Mouse (Mus musculus): ENCODE results near the gene Trp53i11. TPM values are rescaled to one million over a fixed set of nuclear protein-coding genes. Genes with fewer than 3 reads are reported as not detected.

The Trp53i11 gene
- polyA plus RNA-seq, 1 experiment from 2014 or later, result 90.5 TPM

GRCm38 (mm10) chr2:93175721-93176120, 11.6 kb upstream of the Trp53i11 start:
- no peak for ATAC-seq (replicated peaks)
- 65% methylated on average over 2 of the region's 2 CpGs for WGBS
- H3K4me2 ChIP-seq (replicated peaks), result no peak overlapping the region
- peaks cover 74% of the 10 kb centered on the region for H3K4me1 ChIP-seq
- no peak overlapping the region for H3K4me3 ChIP-seq
- H3K9ac ChIP-seq (replicated peaks), result no peak overlapping the region
- no peaks in the 10 kb centered on the region for H3K9me3 ChIP-seq
- no peaks in the 10 kb centered on the region for H3K27me3 ChIP-seq
- no peaks in the 10 kb centered on the region for H3K36me3 ChIP-seq
- peak overlapping the region; percentile 86; the same call in 1 of the 2 replicates for H3K27ac ChIP-seq (replicated peaks)

GRCm38 (mm10) chr2:93176193-93176798, 11.1 kb upstream of the Trp53i11 start:
- Histone ChIP-seq H3K9me3 (no peaks in the 10 kb centered on the region), H3K4me1 (peaks cover 68% of the 10 kb centered on the region), H3K4me2 (replicated peaks) (0 out of 2 replicates have a peak overlapping the region, but pooled peaks have one; percentile 35), H3K27me3 (no peaks in the 10 kb centered on the region), H3K9ac (replicated peaks) (no peak overlapping the region), H3K27ac (replicated peaks) (peak overlapping the region; percentile 86), H3K36me3 (no peaks in the 10 kb centered on the region), H3K4me3 (no peak overlapping the region)
- ATAC-seq (replicated peaks), result peak; percentile 1; the same call in 1 of the 2 replicates
- 14% methylated on average over 4 of the region's 4 CpGs for WGBS

- ATAC-seq (replicated peaks), result peak; percentile 69
- H3K27me3 ChIP-seq, result no peaks in the 10 kb centered on the region
- H3K27ac ChIP-seq (replicated peaks), result peak overlapping the region; percentile 86
- 3% methylated on average over 17 of the region's 17 CpGs for WGBS
- H3K4me1 ChIP-seq, result peaks cover 61% of the 10 kb centered on the region
- 0 out of 2 replicates have a peak overlapping the region, but pooled peaks have one; percentile 20 for H3K9ac ChIP-seq (replicated peaks)
- no peaks in the 10 kb centered on the region for H3K36me3 ChIP-seq
- H3K4me2 ChIP-seq (replicated peaks), result peak overlapping the region; percentile 35
- H3K9me3 ChIP-seq, result no peaks in the 10 kb centered on the region
- H3K4me3 ChIP-seq, result no peak overlapping the region
Measured at GRCm38 (mm10) chr2:93176871-93177667, 10.3 kb upstream of the Trp53i11 start.

GRCm38 (mm10) chr2:93177668-93178312, 9.6 kb upstream of the Trp53i11 start:
- no peaks in the 10 kb centered on the region for H3K9me3 ChIP-seq
- no peak overlapping the region for H3K9ac ChIP-seq (replicated peaks)
- no peak overlapping the region for H3K4me3 ChIP-seq
- H3K36me3 ChIP-seq, result no peaks in the 10 kb centered on the region
- no peaks in the 10 kb centered on the region for H3K27me3 ChIP-seq
- ATAC-seq (replicated peaks), result peak; percentile 36
- H3K27ac ChIP-seq (replicated peaks), result peak overlapping the region; percentile 86
- WGBS, result 68% methylated on average over 20 of the region's 20 CpGs
- peaks cover 61% of the 10 kb centered on the region for H3K4me1 ChIP-seq
- no peak overlapping the region for H3K4me2 ChIP-seq (replicated peaks)

GRCm38 (mm10) chr2:93178313-93178677, 9.1 kb upstream of the Trp53i11 start:
- Histone ChIP-seq H3K27me3 (no peaks in the 10 kb centered on the region), H3K4me3 (no peak overlapping the region), H3K36me3 (no peaks in the 10 kb centered on the region), H3K9ac (replicated peaks) (no peak overlapping the region), H3K9me3 (no peaks in the 10 kb centered on the region), H3K4me1 (peaks cover 61% of the 10 kb centered on the region), H3K27ac (replicated peaks) (peak overlapping the region; percentile 86), H3K4me2 (replicated peaks) (no peak overlapping the region)
- 69% methylated on average over 4 of the region's 4 CpGs for WGBS
- ATAC-seq (replicated peaks), result no peak

- H3K4me3 ChIP-seq, result no peak overlapping the region
- no peak overlapping the region for H3K4me2 ChIP-seq (replicated peaks)
- H3K27me3 ChIP-seq, result no peaks in the 10 kb centered on the region
- H3K27ac ChIP-seq (replicated peaks), result peak overlapping the region; percentile 62; the same call in 1 of the 2 replicates
- 59% methylated on average over 5 of the region's 5 CpGs for whole genome bisulfite sequencing
- H3K9ac ChIP-seq (replicated peaks), result peak overlapping the region; percentile 63
- no peaks in the 10 kb centered on the region for H3K9me3 ChIP-seq
- H3K36me3 ChIP-seq, result no peaks in the 10 kb centered on the region
- no peak for ATAC-seq (replicated peaks)
- peaks cover 51% of the 10 kb centered on the region for H3K4me1 ChIP-seq
Measured at GRCm38 (mm10) chr2:93179603-93180002, 7.7 kb upstream of the Trp53i11 start.

- no peak for ATAC-seq (replicated peaks)
Measured at GRCm38 (mm10) chr2:93180077-93180844, 7.1 kb upstream of the Trp53i11 start.

GRCm38 (mm10) chr2:93182859-93183258, 4.5 kb upstream of the Trp53i11 start:
- Histone ChIP-seq H3K9me3 (no peaks in the 10 kb centered on the region), H3K27ac (replicated peaks) (no peak overlapping the region), H3K4me2 (replicated peaks) (no peak overlapping the region), H3K36me3 (no peaks in the 10 kb centered on the region), H3K27me3 (no peaks in the 10 kb centered on the region), H3K4me3 (no peak overlapping the region), H3K4me1 (peaks cover 26% of the 10 kb centered on the region), H3K9ac (replicated peaks) (no peak overlapping the region)
- no peak for ATAC-seq (replicated peaks)
- 83% methylated on average over 11 of the region's 11 CpGs for WGBS

More at GRCm38 (mm10) chr2:93180077-93180844, 7.1 kb upstream of the Trp53i11 start:
- WGBS, result 2% methylated on average over 41 of the region's 41 CpGs
- H3K27ac ChIP-seq (replicated peaks), result peak overlapping the region; percentile 62
- peak overlapping the region; percentile 72 for H3K4me2 ChIP-seq (replicated peaks)
- H3K9ac ChIP-seq (replicated peaks), result peak overlapping the region; percentile 63
- no peaks in the 10 kb centered on the region for H3K9me3 ChIP-seq
- no peaks in the 10 kb centered on the region for H3K36me3 ChIP-seq
- H3K4me1 ChIP-seq, result peaks cover 48% of the 10 kb centered on the region
- H3K4me3 ChIP-seq, result peak overlapping the region; percentile 35
- H3K27me3 ChIP-seq, result no peaks in the 10 kb centered on the region

GRCm38 (mm10) chr2:93188020-93188760, 842 bp downstream of the Trp53i11 start:
- peak; percentile 20 for ATAC-seq (replicated peaks)

GRCm38 (mm10) chr2:93188761-93189458, 1.6 kb downstream of the Trp53i11 start:
- ATAC-seq (replicated peaks), result peak; percentile 28; the same call in 1 of the 2 replicates
- WGBS, result 7% methylated on average over 19 of the region's 19 CpGs
- Histone ChIP-seq H3K4me2 (replicated peaks) (peak overlapping the region; percentile 70), H3K36me3 (no peaks in the 10 kb centered on the region), H3K27ac (replicated peaks) (peak overlapping the region; percentile 97), H3K4me1 (peaks cover 55% of the 10 kb centered on the region), H3K9ac (replicated peaks) (peak overlapping the region; percentile 96), H3K27me3 (no peaks in the 10 kb centered on the region), H3K4me3 (peak overlapping the region; percentile 91), H3K9me3 (no peaks in the 10 kb centered on the region)

More at GRCm38 (mm10) chr2:93188020-93188760, 842 bp downstream of the Trp53i11 start:
- H3K9me3 ChIP-seq, result no peaks in the 10 kb centered on the region
- WGBS, result under 1% methylated on average over 53 of the region's 53 CpGs
- H3K4me3 ChIP-seq, result peak overlapping the region; percentile 91
- H3K9ac ChIP-seq (replicated peaks), result peak overlapping the region; percentile 96
- no peaks in the 10 kb centered on the region for H3K36me3 ChIP-seq
- no peaks in the 10 kb centered on the region for H3K27me3 ChIP-seq
- H3K27ac ChIP-seq (replicated peaks), result peak overlapping the region; percentile 97
- peak overlapping the region; percentile 70 for H3K4me2 ChIP-seq (replicated peaks)
- peaks cover 48% of the 10 kb centered on the region for H3K4me1 ChIP-seq

Measured in forebrain, embryonic 15.5 days (tissue).